Mouse (Mus musculus): ENCODE measurements around the gene Esrp2. TPM values are rescaled to one million over a fixed set of nuclear protein-coding genes. Genes with fewer than 3 reads are reported as not detected.

Esrp2 gene
- 43.6 and 44.1 TPM in 2 replicates for polyA plus RNA-seq (2015; fragmentation: Nextera tagmentation; extraction: Ambion mirVana)

GRCm38 (mm10) chr8:106136156-106137130 is at the start of gene Esrp2:
TSS of gene Esrp2 (minus strand) at chr8:106136974.
- ATAC-seq (ENCODE audit: borderline replicate concordance, extremely low read depth, low FRiP score, low TSS enrichment), result peak; percentile 62
- Histone ChIP-seq H3K27ac (peak within 1 kb of the TSS; percentile 91), H3K4me3 (peak within 1 kb of the TSS; percentile 54), H3K4me2 (peak within 1 kb of the TSS; percentile 79), H3K4me1 (peaks cover 24% of the 10 kb centered on the region), H3K9ac (peak within 1 kb of the TSS; percentile 58), H3K9me3 (no peaks in the 10 kb centered on the region), H3K36me3 (peaks cover 14% of the 10 kb centered on the region), H3K27me3 (peaks cover 37% of the 10 kb centered on the region)
- 1% methylated on average over 86 of the region's 86 CpGs for WGBS

DNA sequence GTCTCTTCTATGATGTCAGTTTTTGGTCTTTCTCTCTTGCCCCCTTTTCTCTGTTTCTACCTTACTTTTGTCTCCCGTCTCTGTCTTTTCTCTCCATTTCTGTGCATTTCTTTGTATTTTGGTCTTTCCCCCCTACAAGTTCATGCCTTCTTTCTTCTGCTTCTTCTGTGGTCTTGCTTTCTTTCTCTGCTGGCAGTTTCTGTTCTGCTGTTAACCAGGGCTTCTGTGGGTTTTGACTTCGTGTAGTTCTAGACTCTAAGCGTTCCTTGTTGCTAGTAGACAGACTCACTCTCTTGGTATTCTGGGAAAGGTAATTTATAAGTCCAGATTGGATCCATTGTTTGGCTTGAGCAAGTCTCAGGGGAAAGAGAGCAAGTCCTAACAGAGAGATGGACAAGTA is 49.6 kb upstream of the Esrp2 start:
- no peaks in the 10 kb centered on the region for H3K9me3 ChIP-seq
- ATAC-seq (ENCODE audit: borderline replicate concordance, extremely low read depth, low FRiP score, low TSS enrichment), result no peak
- no peak overlapping the region for H3K4me3 ChIP-seq
- H3K4me1 ChIP-seq, result no peaks in the 10 kb centered on the region
- no peak overlapping the region for H3K27ac ChIP-seq
- 92% methylated on average over 3 of the region's 3 CpGs for WGBS
- H3K4me2 ChIP-seq, result no peak overlapping the region
- no peak overlapping the region for H3K9ac ChIP-seq
- peaks cover 20% of the 10 kb centered on the region; the same call in 1 of the 2 replicates for H3K36me3 ChIP-seq
- no peaks in the 10 kb centered on the region for H3K27me3 ChIP-seq

GRCm38 (mm10) chr8:106185628-106186270 is 49.0 kb upstream of the Esrp2 start:
- H3K4me2 ChIP-seq, result no peak overlapping the region
- H3K36me3 ChIP-seq, result peaks cover 20% of the 10 kb centered on the region; the same call in 1 of the 2 replicates
- no peaks in the 10 kb centered on the region for H3K9me3 ChIP-seq
- H3K27ac ChIP-seq, result no peak overlapping the region
- H3K4me3 ChIP-seq, result no peak overlapping the region
- no peak overlapping the region for H3K9ac ChIP-seq
- ATAC-seq (ENCODE audit: borderline replicate concordance, extremely low read depth, low FRiP score, low TSS enrichment), result no peak
- WGBS, result 85% methylated on average over 8 of the region's 8 CpGs
- H3K4me1 ChIP-seq, result no peaks in the 10 kb centered on the region
- no peaks in the 10 kb centered on the region for H3K27me3 ChIP-seq

- Histone ChIP-seq H3K4me3 (no peak overlapping the region), H3K4me2 (no peak overlapping the region), H3K9me3 (no peaks in the 10 kb centered on the region), H3K9ac (no peak overlapping the region), H3K36me3 (0 out of 2 replicates have a peak, but pooled peaks cover 10% of the 10 kb centered on the region), H3K27me3 (no peaks in the 10 kb centered on the region), H3K4me1 (peaks cover 43% of the 10 kb centered on the region), H3K27ac (peak overlapping the region; percentile 53)
- 24% methylated on average over 2 of the region's 2 CpGs for WGBS
- ATAC-seq (ENCODE audit: borderline replicate concordance, extremely low read depth, low FRiP score, low TSS enrichment), result no peak
Measured at GRCm38 (mm10) chr8:106178428-106178827, 41.7 kb upstream of the Esrp2 start.

DNA sequence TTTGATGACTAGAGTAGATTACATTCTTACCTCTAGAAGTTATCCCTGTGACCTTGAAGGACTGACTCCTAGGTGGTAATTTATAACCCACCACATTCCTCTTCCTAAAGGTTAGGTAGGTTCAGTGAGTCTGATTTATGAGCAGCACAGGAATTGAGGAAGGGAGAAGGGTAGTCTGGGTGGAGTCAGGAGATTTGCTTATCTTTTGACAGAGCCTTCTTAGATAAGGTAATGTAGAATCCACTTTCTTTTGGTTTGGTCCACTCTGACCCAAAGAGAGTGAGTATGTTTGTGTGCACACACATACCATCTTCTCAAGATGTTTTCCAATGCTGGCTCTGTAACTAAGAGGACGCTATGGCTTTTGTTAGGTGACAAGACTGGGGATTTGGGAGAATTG is 40.8 kb upstream of the Esrp2 start:
- H3K36me3 ChIP-seq, result 0 out of 2 replicates have a peak, but pooled peaks cover 9% of the 10 kb centered on the region
- no peak overlapping the region for H3K4me2 ChIP-seq
- WGBS, result 55% methylated on average over 1 of the region's 1 CpGs
- peak overlapping the region; percentile 32; the same call in 1 of the 2 replicates for H3K27ac ChIP-seq
- H3K9me3 ChIP-seq, result no peaks in the 10 kb centered on the region
- peaks cover 43% of the 10 kb centered on the region for H3K4me1 ChIP-seq
- no peak overlapping the region for H3K4me3 ChIP-seq
- H3K9ac ChIP-seq, result no peak overlapping the region
- no peak for ATAC-seq (ENCODE audit: borderline replicate concordance, extremely low read depth, low FRiP score, low TSS enrichment)
- no peaks in the 10 kb centered on the region for H3K27me3 ChIP-seq

GRCm38 (mm10) chr8:106176891-106177290 is 40.1 kb upstream of the Esrp2 start:
- Histone ChIP-seq H3K4me1 (peaks cover 43% of the 10 kb centered on the region), H3K4me3 (no peak overlapping the region), H3K9me3 (no peaks in the 10 kb centered on the region), H3K4me2 (no peak overlapping the region; the same call in 1 of the 2 replicates), H3K27me3 (no peaks in the 10 kb centered on the region), H3K27ac (peak overlapping the region; percentile 26; the same call in 1 of the 2 replicates), H3K9ac (no peak overlapping the region), H3K36me3 (0 out of 2 replicates have a peak, but pooled peaks cover 2% of the 10 kb centered on the region)
- 21% methylated on average over 1 of the region's 1 CpGs for whole genome bisulfite sequencing
- ATAC-seq (ENCODE audit: borderline replicate concordance, extremely low read depth, low FRiP score, low TSS enrichment), result peak; percentile 39; the same call in 1 of the 2 replicates

DNA sequence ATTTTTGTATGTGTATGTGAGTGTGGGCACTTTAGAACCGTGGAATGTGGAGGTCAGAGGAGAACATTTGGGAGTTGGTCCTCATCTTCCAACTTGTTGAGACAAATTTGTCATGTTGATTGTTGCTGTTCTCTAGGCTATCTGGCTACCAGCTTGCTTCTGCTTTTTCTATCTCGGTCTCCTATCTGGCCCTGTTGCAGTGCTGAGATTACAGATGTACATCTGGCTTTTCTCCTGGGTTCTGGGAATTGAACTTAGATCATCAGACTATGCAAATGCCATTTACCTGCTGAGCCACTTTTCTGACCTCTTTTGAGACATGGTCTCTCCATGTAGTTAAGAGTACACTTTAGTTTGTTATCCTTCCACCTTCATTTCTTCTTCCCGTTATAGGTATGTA is 36.8 kb upstream of the Esrp2 start:
- Histone ChIP-seq H3K27ac (no peak overlapping the region), H3K9ac (no peak overlapping the region), H3K4me3 (no peak overlapping the region), H3K4me1 (peaks cover 37% of the 10 kb centered on the region), H3K9me3 (no peaks in the 10 kb centered on the region), H3K36me3 (no peaks in the 10 kb centered on the region), H3K27me3 (no peaks in the 10 kb centered on the region), H3K4me2 (no peak overlapping the region)
- ATAC-seq (ENCODE audit: borderline replicate concordance, extremely low read depth, low FRiP score, low TSS enrichment), result no peak
- 86% methylated on average over 3 of the region's 3 CpGs for WGBS

- no peaks in the 10 kb centered on the region for H3K9me3 ChIP-seq
- H3K36me3 ChIP-seq, result no peaks in the 10 kb centered on the region
- H3K27me3 ChIP-seq, result no peaks in the 10 kb centered on the region
- H3K27ac ChIP-seq, result peak overlapping the region; percentile 84; the same call in 1 of the 2 replicates
- 12% methylated on average over 6 of the region's 6 CpGs for WGBS
- H3K4me1 ChIP-seq, result peaks cover 9% of the 10 kb centered on the region
- peak overlapping the region; percentile 70 for H3K9ac ChIP-seq
- peak overlapping the region; percentile 85 for H3K4me2 ChIP-seq
- no peak for ATAC-seq (ENCODE audit: borderline replicate concordance, extremely low read depth, low FRiP score, low TSS enrichment)
- H3K4me3 ChIP-seq, result peak overlapping the region; percentile 97
Measured at GRCm38 (mm10) chr8:106169934-106170480, 33.2 kb upstream of the Esrp2 start.

GRCm38 (mm10) chr8:106169017-106169933 is 32.5 kb upstream of the Esrp2 start:
- ATAC-seq (ENCODE audit: borderline replicate concordance, extremely low read depth, low FRiP score, low TSS enrichment), result peak; percentile 67
- 0 out of 2 replicates have a peak, but pooled peaks cover 3% of the 10 kb centered on the region for H3K36me3 ChIP-seq
- H3K27me3 ChIP-seq, result no peaks in the 10 kb centered on the region
- under 1% methylated on average over 54 of the region's 54 CpGs for WGBS
- peak overlapping the region; percentile 85 for H3K4me2 ChIP-seq
- peaks cover 9% of the 10 kb centered on the region for H3K4me1 ChIP-seq
- no peaks in the 10 kb centered on the region for H3K9me3 ChIP-seq
- H3K27ac ChIP-seq, result peak overlapping the region; percentile 84
- H3K9ac ChIP-seq, result peak overlapping the region; percentile 70
- peak overlapping the region; percentile 97 for H3K4me3 ChIP-seq

- H3K27ac ChIP-seq, result peak within 1 kb of the TSS; percentile 84
- H3K4me1 ChIP-seq, result peaks cover 9% of the 10 kb centered on the region
- H3K4me3 ChIP-seq, result peak within 1 kb of the TSS; percentile 97
- peak within 1 kb of the TSS; percentile 85 for H3K4me2 ChIP-seq
- ATAC-seq (ENCODE audit: borderline replicate concordance, extremely low read depth, low FRiP score, low TSS enrichment), result peak; percentile 85
- no peaks in the 10 kb centered on the region for H3K9me3 ChIP-seq
- H3K36me3 ChIP-seq, result peaks cover 11% of the 10 kb centered on the region; the same call in 1 of the 2 replicates
- H3K9ac ChIP-seq, result peak within 1 kb of the TSS; percentile 70
- under 1% methylated on average over 59 of the region's 59 CpGs for WGBS
- no peaks in the 10 kb centered on the region for H3K27me3 ChIP-seq
Measured at GRCm38 (mm10) chr8:106168356-106169016, 31.7 kb upstream of the Esrp2 start, which contains the start of gene Slc7a6. TSS of gene Slc7a6 (plus strand) at chr8:106168857.
